Mouse (Mus musculus) erythroblast, embryonic 14.5 days (primary cell): ENCODE results near the gene Abcg4.
"Not testable (repeated sequence)": the region's sequence is repeated elsewhere in the genome, so short reads cannot be mapped to it uniquely, and the experiment has no call there.

Experiments
- GATA1 ChIP-seq: IDR thresholded peaks from 2 replicates; pipeline ENCODE4 v1.6.1; 2012; ENCODE audit warnings: low read length, inconsistent platforms, mixed read lengths
- TAL1 ChIP-seq: IDR thresholded peaks from 3 replicates; pipeline ENCODE4 v1.6.1; 2012; ENCODE audit warnings: low read length, inconsistent platforms, mixed read lengths

GRCm38 (mm10) chr9:44325032-44325767, 36.8 kb upstream of the Abcg4 start:
- TF ChIP-seq GATA1, TAL1: not testable (repeated sequence)
